Mouse (Mus musculus): ENCODE results near the gene Il20. TPM values are rescaled to one million over a fixed set of nuclear protein-coding genes. Genes with fewer than 3 reads are reported as not detected.

Il20 gene
- total and polyA plus RNA-seq, 3 experiments: not detected

- no peak overlapping the region for H3K9ac ChIP-seq (ENCODE audit: low read depth, low read length)
- peaks cover 13% of the 10 kb centered on the region; the same call in 1 of the 2 replicates for H3K27me3 ChIP-seq (ENCODE audit: control insufficient read depth, insufficient read depth, low read length)
- TF ChIP-seq POLR2A (IDR thresholded peaks at IDR 0.05; ENCODE audit: insufficient read depth, low read depth, low read length): no peak
- TF ChIP-seq EP300 (IDR thresholded peaks at IDR 0.05; ENCODE audit: insufficient read depth, low read depth, low read length): no peak
- TF ChIP-seq CTCF (IDR thresholded peaks at IDR 0.05): no peak
- WGBS: 57% methylated on average over 3 of the region's 3 CpGs
- intact Hi-C loops (cut with DNase I): loop anchor here (1.0 to 10.0 kb wide), 5 partner anchors 103 to 386 kb away; partner anchors contain the start of gene Eif2d
- H3K79me2 ChIP-seq (replicated peaks; ENCODE audit: control insufficient read depth, insufficient read depth, low read length): no peaks in the 10 kb centered on the region
- no peaks in the 10 kb centered on the region for H3K4me1 ChIP-seq (ENCODE audit: control insufficient read depth, insufficient read depth, low read length)
- H3K4me3 ChIP-seq: no peak overlapping the region
- DNase-seq: no peak
- H3K36me3 ChIP-seq (ENCODE audit: control insufficient read depth, insufficient read depth, low read length): no peaks in the 10 kb centered on the region
- H3K27ac ChIP-seq: no peak overlapping the region
Observed at GRCm38 (mm10) chr1:130875910-130876309, 35.3 kb downstream of the Il20 start.

GRCm38 (mm10) chr1:130875139-130875538 lies 36.1 kb downstream of the Il20 start:
- intact Hi-C loops (cut with DNase I): loop anchor here (5.0 to 10.0 kb wide), 3 partner anchors 280 to 387 kb away; partner anchors contain the start of gene Eif2d
- H3K79me2 ChIP-seq (replicated peaks; ENCODE audit: control insufficient read depth, insufficient read depth, low read length): no peaks in the 10 kb centered on the region
- H3K27ac ChIP-seq: no peak overlapping the region
- H3K27me3 ChIP-seq (ENCODE audit: control insufficient read depth, insufficient read depth, low read length): peaks cover 11% of the 10 kb centered on the region; the same call in 1 of the 2 replicates
- H3K36me3 ChIP-seq (ENCODE audit: control insufficient read depth, insufficient read depth, low read length): no peaks in the 10 kb centered on the region
- no peak for TF ChIP-seq POLR2A (IDR thresholded peaks at IDR 0.05; ENCODE audit: insufficient read depth, low read depth, low read length)
- no peak for TF ChIP-seq EP300 (IDR thresholded peaks at IDR 0.05; ENCODE audit: insufficient read depth, low read depth, low read length)
- peak; percentile 90 for TF ChIP-seq CTCF (IDR thresholded peaks at IDR 0.05)
- H3K4me3 ChIP-seq: no peak overlapping the region
- 29% methylated on average over 3 of the region's 3 CpGs for WGBS
- peak in 1 of 2 experiments; percentile 18 for DNase-seq
- H3K9ac ChIP-seq (ENCODE audit: low read depth, low read length): no peak overlapping the region
- no peaks in the 10 kb centered on the region for H3K4me1 ChIP-seq (ENCODE audit: control insufficient read depth, insufficient read depth, low read length)

GRCm38 (mm10) chr1:130872912-130873311 lies 38.3 kb downstream of the Il20 start:
- H3K36me3 ChIP-seq (ENCODE audit: control insufficient read depth, insufficient read depth, low read length): no peaks in the 10 kb centered on the region
- no peak for DNase-seq
- intact Hi-C loops (cut with DNase I): loop anchor here (10.0 kb wide), 1 partner anchor 282 kb away; the partner anchor contains the start of gene Eif2d
- H3K27ac ChIP-seq: no peak overlapping the region
- 80% methylated on average over 2 of the region's 2 CpGs for WGBS
- H3K27me3 ChIP-seq (ENCODE audit: control insufficient read depth, insufficient read depth, low read length): peaks cover 3% of the 10 kb centered on the region; the same call in 1 of the 2 replicates
- TF ChIP-seq EP300 (IDR thresholded peaks at IDR 0.05; ENCODE audit: insufficient read depth, low read depth, low read length) (no peak), POLR2A (IDR thresholded peaks at IDR 0.05; ENCODE audit: insufficient read depth, low read depth, low read length) (no peak), CTCF (IDR thresholded peaks at IDR 0.05) (no peak)
- no peaks in the 10 kb centered on the region for H3K79me2 ChIP-seq (replicated peaks; ENCODE audit: control insufficient read depth, insufficient read depth, low read length)
- H3K4me3 ChIP-seq: no peak overlapping the region
- no peaks in the 10 kb centered on the region for H3K4me1 ChIP-seq (ENCODE audit: control insufficient read depth, insufficient read depth, low read length)
- no peak overlapping the region for H3K9ac ChIP-seq (ENCODE audit: low read depth, low read length)

- Histone ChIP-seq H3K36me3 (ENCODE audit: control insufficient read depth, insufficient read depth, low read length) (no peaks in the 10 kb centered on the region), H3K9ac (ENCODE audit: low read depth, low read length) (no peak within 1 kb of the TSS), H3K4me1 (ENCODE audit: control insufficient read depth, insufficient read depth, low read length) (no peaks in the 10 kb centered on the region), H3K27ac (no peak within 1 kb of the TSS), H3K27me3 (ENCODE audit: control insufficient read depth, insufficient read depth, low read length) (no peaks in the 10 kb centered on the region), H3K4me3 (no peak within 1 kb of the TSS), H3K79me2 (replicated peaks; ENCODE audit: control insufficient read depth, insufficient read depth, low read length) (no peaks in the 10 kb centered on the region)
- intact Hi-C loops (cut with DNase I): no loop called here
- DNase-seq: no peak
- WGBS: 81% methylated on average over 7 of the region's 7 CpGs
- TF ChIP-seq CTCF (IDR thresholded peaks at IDR 0.05): no peak
- TF ChIP-seq POLR2A (IDR thresholded peaks at IDR 0.05; ENCODE audit: insufficient read depth, low read depth, low read length): no peak
- no peak for TF ChIP-seq EP300 (IDR thresholded peaks at IDR 0.05; ENCODE audit: insufficient read depth, low read depth, low read length)
Observed at GRCm38 (mm10) chr1:130865541-130866221, 45.6 kb downstream of the Il20 start, which contains the start of gene Fcmr. Gene Fcmr (plus strand): TSS chr1:130865669.

- WGBS: 91% methylated on average over 5 of the region's 5 CpGs
- H3K4me3 ChIP-seq: no peak overlapping the region
- intact Hi-C loops (cut with DNase I): no loop called here
Observed at GRCm38 (mm10) chr1:130864741-130865140, 46.5 kb downstream of the Il20 start.

GRCm38 (mm10) chr1:130864238-130864637 lies 47.0 kb downstream of the Il20 start:
- DNase-seq: peak in 1 of 2 experiments; percentile 36
- H3K36me3 ChIP-seq (ENCODE audit: control insufficient read depth, insufficient read depth, low read length): no peaks in the 10 kb centered on the region
- H3K4me1 ChIP-seq (ENCODE audit: control insufficient read depth, insufficient read depth, low read length): no peaks in the 10 kb centered on the region
- H3K27ac ChIP-seq: no peak overlapping the region
- no peak overlapping the region for H3K4me3 ChIP-seq
- H3K27me3 ChIP-seq (ENCODE audit: control insufficient read depth, insufficient read depth, low read length): no peaks in the 10 kb centered on the region
- WGBS: 53% methylated on average over 4 of the region's 4 CpGs
- no peak overlapping the region for H3K9ac ChIP-seq (ENCODE audit: low read depth, low read length)
- intact Hi-C loops (cut with DNase I): no loop called here
- no peak for TF ChIP-seq EP300 (IDR thresholded peaks at IDR 0.05; ENCODE audit: insufficient read depth, low read depth, low read length)
- TF ChIP-seq CTCF (IDR thresholded peaks at IDR 0.05): no peak
- no peak for TF ChIP-seq POLR2A (IDR thresholded peaks at IDR 0.05; ENCODE audit: insufficient read depth, low read depth, low read length)
- H3K79me2 ChIP-seq (replicated peaks; ENCODE audit: control insufficient read depth, insufficient read depth, low read length): no peaks in the 10 kb centered on the region

More at GRCm38 (mm10) chr1:130864741-130865140, 46.5 kb downstream of the Il20 start:
- no peak overlapping the region for H3K27ac ChIP-seq
- no peaks in the 10 kb centered on the region for H3K4me1 ChIP-seq (ENCODE audit: control insufficient read depth, insufficient read depth, low read length)
- no peak overlapping the region for H3K9ac ChIP-seq (ENCODE audit: low read depth, low read length)
- H3K27me3 ChIP-seq (ENCODE audit: control insufficient read depth, insufficient read depth, low read length): no peaks in the 10 kb centered on the region
- TF ChIP-seq POLR2A (IDR thresholded peaks at IDR 0.05; ENCODE audit: insufficient read depth, low read depth, low read length) (no peak), CTCF (IDR thresholded peaks at IDR 0.05) (no peak), EP300 (IDR thresholded peaks at IDR 0.05; ENCODE audit: insufficient read depth, low read depth, low read length) (no peak)
- no peaks in the 10 kb centered on the region for H3K36me3 ChIP-seq (ENCODE audit: control insufficient read depth, insufficient read depth, low read length)
- no peaks in the 10 kb centered on the region for H3K79me2 ChIP-seq (replicated peaks; ENCODE audit: control insufficient read depth, insufficient read depth, low read length)
- DNase-seq: no peak

Measured in heart, adult 2 months (tissue).